Mouse (Mus musculus) limb, embryonic 14.5 days (tissue): ENCODE results near the gene Itpr2. TPM values are rescaled to one million over a fixed set of nuclear protein-coding genes. Genes with fewer than 3 reads are reported as not detected.

ENCODE experiments used
- ATAC-seq: fragments of 200-750 bp; cut with Nextera tagmentation; 2 replicates; pipeline ENCODE4 v1.8.0; 2017; ENCODE audit warnings: low read depth, moderate number of reproducible peaks, moderate TSS enrichment; ENCODE audit not compliant: low FRiP score
- DNase-seq: peaks from one replicate; pipeline ENCODE4 v3.0.0-alpha.2; 2015; ENCODE audit warnings: low spot score
- H3K27ac ChIP-seq: fragments of 300-500 bp; sonication (generic); replicated peaks from 2 replicates; pipeline ENCODE4 v1.5.1; 2014; ENCODE audit warnings: low read depth, mild to moderate bottlenecking, low read length, moderate library complexity, mixed read lengths
- H3K27me3 ChIP-seq: fragments of 300-500 bp; sonication (generic); 2 replicates; pipeline ENCODE4 v1.6.1; 2014; ENCODE audit warnings: low read length, mixed read lengths; ENCODE audit not compliant: control insufficient read depth, insufficient read depth
- H3K36me3 ChIP-seq: fragments of 300-500 bp; sonication (generic); 2 replicates; pipeline ENCODE4 v1.6.1; 2014; ENCODE audit warnings: mild to moderate bottlenecking, low read length, moderate library complexity, mixed read lengths; ENCODE audit not compliant: control insufficient read depth, insufficient read depth
- H3K4me1 ChIP-seq: fragments of 300-500 bp; sonication (generic); 2 replicates; pipeline ENCODE4 v1.6.1; 2014; ENCODE audit warnings: antibody characterized with exemption, low read length, mixed read lengths; ENCODE audit not compliant: control insufficient read depth, insufficient read depth
- H3K4me2 ChIP-seq: fragments of 300-500 bp; sonication (generic); replicated peaks from 2 replicates; pipeline ENCODE4 v1.6.1; 2014; ENCODE audit warnings: low read depth, mild to moderate bottlenecking, low read length, moderate library complexity; ENCODE audit not compliant: severe bottlenecking
- H3K4me3 ChIP-seq: fragments of 300-500 bp; sonication (generic); replicated peaks from 2 replicates; pipeline ENCODE4 v1.5.1; 2014; ENCODE audit warnings: low read length
- H3K9ac ChIP-seq: fragments of 300-500 bp; sonication (generic); 2 replicates; pipeline ENCODE4 v1.6.1; 2014; ENCODE audit warnings: mild to moderate bottlenecking, low read depth, low read length, moderate library complexity; ENCODE audit not compliant: severe bottlenecking
- H3K9me3 ChIP-seq: fragments of 300-500 bp; sonication (generic); 2 replicates; pipeline ENCODE4 v1.6.1; 2016; ENCODE audit warnings: low read length; ENCODE audit not compliant: control insufficient read depth
- POLR2A ChIP-seq: fragments of 200-500 bp; IDR thresholded peaks from 2 replicates; pipeline ENCODE4 v1.8.0; 2012; ENCODE audit warnings: inconsistent platforms, mild to moderate bottlenecking, moderate library complexity, borderline replicate concordance; ENCODE audit not compliant: insufficient read depth, insufficient read length; ENCODE audit errors: extremely low read depth
- WGBS: fragments of 180-500 bp; shearing (Covaris S2); extraction: QIAGEN DNeasy Blood & Tissue Kit; methylation state at CpG from one replicate; pipeline ENCODE4 v1.1.7; 2014; 5-methylcytosine and 5-hydroxymethylcytosine counted together
- polyA plus RNA-seq, 2 experiments: library from polyadenylated mRNA; depleted of rRNA in 1 of 2; stranded (reverse) in 1 of 2; unstranded in 1 of 2; fragments of >200 nt; fragmentation: Nextera tagmentation in 1 of 2; extraction: Ambion mirVana in 1 of 2; gene quantifications; 2 replicates each; pipeline versions ENCODE4 v1.2.1 to v1.2.3; 2012 to 2014

Itpr2 gene
- polyA plus RNA-seq, 2 experiments = 4.7 to 11.3 TPM

DNA sequence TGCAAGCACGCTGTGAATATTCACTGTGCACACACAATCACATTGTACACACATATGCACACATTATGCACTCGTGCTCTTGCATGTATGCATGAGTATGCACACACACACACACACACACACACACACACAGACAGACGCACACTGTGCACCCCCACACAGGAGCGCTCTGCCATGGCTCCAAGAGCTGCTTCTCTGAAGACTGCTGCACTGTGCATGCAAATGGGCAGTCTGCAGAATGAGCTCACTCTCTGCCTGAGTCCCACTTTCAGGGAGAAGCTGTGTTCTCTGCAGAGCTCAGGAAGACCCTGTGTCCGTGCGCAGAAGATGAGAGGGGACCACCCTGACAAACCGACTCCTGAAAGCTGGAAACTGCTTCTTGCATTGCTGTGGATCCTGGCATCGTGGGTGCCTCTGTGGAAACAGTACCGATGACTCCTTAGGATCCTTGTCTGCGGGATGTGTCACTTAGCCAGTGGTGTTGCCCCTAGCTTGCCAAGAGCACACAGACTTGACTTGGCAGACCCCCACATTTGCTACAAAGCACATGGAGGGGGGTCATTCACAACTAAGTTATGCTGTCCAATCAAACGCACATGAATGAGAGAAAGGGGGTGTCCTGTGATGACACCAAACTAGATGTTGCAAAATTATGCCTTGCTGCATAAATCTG is 55.9 kb downstream of the Itpr2 start:
- no peak overlapping the region for H3K4me3 ChIP-seq
- H3K27me3 ChIP-seq = no peaks in the 10 kb centered on the region
- no peaks in the 10 kb centered on the region for H3K9me3 ChIP-seq
- no peak overlapping the region for H3K27ac ChIP-seq
- WGBS = 90% methylated on average over 11 of the region's 11 CpGs
- no peaks in the 10 kb centered on the region for H3K36me3 ChIP-seq
- TF ChIP-seq POLR2A = no peak
- no peak overlapping the region for H3K9ac ChIP-seq
- DNase-seq (no peak), ATAC-seq (no peak)
- H3K4me2 ChIP-seq = no peak overlapping the region
- H3K4me1 ChIP-seq = no peaks in the 10 kb centered on the region

- H3K27ac ChIP-seq = no peak overlapping the region
- no peak overlapping the region for H3K4me2 ChIP-seq
- no peak overlapping the region for H3K9ac ChIP-seq
- no peak overlapping the region for H3K4me3 ChIP-seq
- WGBS = 50% methylated on average over 2 of the region's 2 CpGs
- ATAC-seq = no peak
- no peaks in the 10 kb centered on the region for H3K27me3 ChIP-seq
- H3K4me1 ChIP-seq = no peaks in the 10 kb centered on the region
- no peak for TF ChIP-seq POLR2A
- H3K36me3 ChIP-seq = no peaks in the 10 kb centered on the region
- no peaks in the 10 kb centered on the region for H3K9me3 ChIP-seq
- no peak for DNase-seq
These were observed 62.2 kb downstream of the Itpr2 start for GRCm38 (mm10) chr6:146439826-146440225.

- H3K9me3 ChIP-seq = no peaks in the 10 kb centered on the region
- no peak overlapping the region for H3K4me3 ChIP-seq
- no peaks in the 10 kb centered on the region for H3K27me3 ChIP-seq
- no peak for ATAC-seq
- no peaks in the 10 kb centered on the region for H3K4me1 ChIP-seq
- WGBS = 74% methylated on average over 10 of the region's 10 CpGs
- no peak for DNase-seq
- no peak overlapping the region for H3K4me2 ChIP-seq
- TF ChIP-seq POLR2A = no peak
- no peak overlapping the region for H3K27ac ChIP-seq
- H3K36me3 ChIP-seq = no peaks in the 10 kb centered on the region
- H3K9ac ChIP-seq = no peak overlapping the region
These were observed 62.8 kb downstream of the Itpr2 start for GRCm38 (mm10) chr6:146439071-146439818.

DNA sequence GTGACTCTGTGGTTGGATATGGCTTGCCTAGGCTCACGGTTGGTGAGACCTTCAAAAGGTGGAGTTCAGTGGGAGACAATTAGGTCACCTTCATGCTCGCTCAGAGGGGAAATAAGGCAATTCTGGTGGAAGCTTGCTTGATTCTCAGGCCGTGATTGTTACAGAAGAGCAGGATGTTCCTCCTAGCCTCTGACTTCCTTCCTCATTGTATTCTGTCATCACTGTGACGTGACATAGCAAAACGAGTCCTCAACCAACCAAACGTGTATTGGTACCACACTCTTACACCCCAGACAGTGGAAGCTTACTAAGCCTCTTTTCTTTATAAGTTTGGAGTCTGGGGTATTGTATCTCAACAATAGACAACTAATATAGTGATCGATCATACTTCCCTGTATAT is 64.0 kb downstream of the Itpr2 start:
- Histone ChIP-seq H3K36me3 (no peaks in the 10 kb centered on the region), H3K4me1 (no peaks in the 10 kb centered on the region), H3K27ac (no peak overlapping the region), H3K27me3 (no peaks in the 10 kb centered on the region), H3K4me2 (no peak overlapping the region), H3K4me3 (no peak overlapping the region), H3K9ac (no peak overlapping the region), H3K9me3 (no peaks in the 10 kb centered on the region)
- no peak for TF ChIP-seq POLR2A
- no peak for DNase-seq
- ATAC-seq = no peak
- WGBS = 85% methylated on average over 7 of the region's 7 CpGs

- H3K36me3 ChIP-seq = no peaks in the 10 kb centered on the region
- H3K4me3 ChIP-seq = no peak overlapping the region
- H3K9ac ChIP-seq = no peak overlapping the region
- no peaks in the 10 kb centered on the region for H3K27me3 ChIP-seq
- H3K4me2 ChIP-seq = no peak overlapping the region
- DNase-seq = no peak
- no peak for TF ChIP-seq POLR2A
- no peaks in the 10 kb centered on the region for H3K4me1 ChIP-seq
- no peak for ATAC-seq
- no peak overlapping the region for H3K27ac ChIP-seq
- 55% methylated on average over 12 of the region's 12 CpGs for WGBS
- no peaks in the 10 kb centered on the region for H3K9me3 ChIP-seq
These were observed 65.0 kb downstream of the Itpr2 start for GRCm38 (mm10) chr6:146436916-146437496.
